Mouse (Mus musculus) small intestine, adult 2 months (tissue): ENCODE measurements at regions not wholly inside any gene's neighbourhood (a gene's known extent, or its start where the extent isn't known, plus 50 kb on each side); places are given as distances from the start of the nearest gene placed in this dataset.

Experiments used
- H3K27ac ChIP-seq: fragments of 200-500 bp; 2 replicates; pipeline ENCODE4 v1.5.1; 2012; ENCODE audit warnings: low read depth, low read length, control low read depth, inconsistent platforms; ENCODE audit not compliant: insufficient read depth
- H3K27me3 ChIP-seq: fragments of 200-500 bp; 2 replicates; pipeline ENCODE4 v1.6.1; 2012; ENCODE audit warnings: mild to moderate bottlenecking, moderate library complexity, low read length, inconsistent platforms; ENCODE audit not compliant: control insufficient read depth, insufficient read depth
- H3K36me3 ChIP-seq: fragments of 200-500 bp; 2 replicates; pipeline ENCODE4 v1.6.1; 2012; ENCODE audit warnings: mild to moderate bottlenecking, low read length, control low read depth, inconsistent platforms; ENCODE audit not compliant: control insufficient read depth, insufficient read depth
- H3K4me1 ChIP-seq: fragments of 200-500 bp; 2 replicates; pipeline ENCODE4 v1.6.1; 2012; ENCODE audit warnings: low read length, inconsistent platforms, mixed read lengths; ENCODE audit not compliant: control insufficient read depth, insufficient read depth, insufficient read length
- H3K4me3 ChIP-seq: fragments of 200-500 bp; 2 replicates; pipeline ENCODE4 v1.5.1; 2012; ENCODE audit warnings: low read depth, mild to moderate bottlenecking, control low read depth, inconsistent platforms, low read length, moderate library complexity
- CTCF ChIP-seq: fragments of 200-500 bp; IDR thresholded peaks from 2 replicates; pipeline ENCODE4 v1.5.1; 2012; ENCODE audit warnings: low read depth, mild to moderate bottlenecking, control low read depth, inconsistent platforms, low read length, moderate library complexity, mixed read lengths; ENCODE audit not compliant: insufficient replicate concordance, insufficient read length; ENCODE audit errors: extremely low read depth
- POLR2A ChIP-seq: fragments of 200-500 bp; IDR thresholded peaks from 2 replicates; pipeline ENCODE4 v1.6.1; 2012; ENCODE audit warnings: low read depth, mild to moderate bottlenecking, control low read depth, inconsistent platforms, low read length, moderate library complexity
- WGBS: fragments of 180-500 bp; shearing (Covaris S2); methylation state at CpG from one replicate; pipeline ENCODE4 v1.1.7; 2018; 5-methylcytosine and 5-hydroxymethylcytosine counted together

DNA sequence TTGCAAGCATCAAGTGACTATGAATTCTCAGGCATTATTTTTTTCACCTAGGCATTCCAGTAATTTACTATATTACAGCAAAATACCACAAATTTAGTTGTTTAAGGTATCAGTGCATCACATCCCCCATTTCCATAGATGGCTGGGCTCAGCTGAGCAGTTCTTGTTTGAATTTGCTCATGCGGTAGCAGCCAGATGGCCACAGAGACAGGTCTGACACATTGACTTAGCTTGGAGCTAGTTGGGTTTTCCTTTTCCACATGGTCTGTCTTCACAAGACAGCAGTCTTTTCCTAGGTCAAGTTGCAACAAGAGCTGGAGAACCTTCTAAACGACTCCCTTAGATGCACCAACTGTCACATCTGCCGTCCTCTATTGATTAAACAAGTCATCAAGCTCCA lies 232.9 kb upstream of the Clnk start:
- H3K27ac ChIP-seq, result no peak overlapping the region
- no peaks in the 10 kb centered on the region for H3K36me3 ChIP-seq
- H3K4me3 ChIP-seq, result no peak overlapping the region
- H3K27me3 ChIP-seq, result no peaks in the 10 kb centered on the region
- TF ChIP-seq CTCF (no peak), POLR2A (no peak)
- H3K4me1 ChIP-seq, result no peaks in the 10 kb centered on the region
- 81% methylated on average over 3 of the region's 3 CpGs for WGBS

DNA sequence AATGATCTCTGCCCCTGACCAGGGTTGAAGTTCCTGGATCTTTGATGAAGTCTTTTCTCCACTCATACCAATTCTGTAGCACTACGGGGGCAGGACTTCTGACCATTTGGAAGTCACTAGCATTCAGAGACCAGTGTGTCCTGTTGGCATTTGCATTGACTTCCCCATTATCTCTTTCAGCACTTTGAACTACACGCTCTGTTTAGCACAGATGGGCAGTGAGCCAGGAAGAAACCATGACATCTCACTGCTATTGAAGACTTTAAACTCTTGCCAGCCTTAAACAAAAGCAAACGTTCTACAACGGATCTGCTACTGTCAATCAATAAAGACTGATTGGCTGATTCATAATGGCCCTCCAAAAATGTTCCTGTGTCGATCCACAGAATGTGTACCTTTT lies 222.5 kb upstream of the Clnk start:
- no peak overlapping the region for H3K4me3 ChIP-seq
- no peaks in the 10 kb centered on the region; the same call in 1 of the 2 replicates for H3K4me1 ChIP-seq
- 20% methylated on average over 5 of the region's 5 CpGs for WGBS
- no peaks in the 10 kb centered on the region for H3K36me3 ChIP-seq
- no peak for TF ChIP-seq CTCF
- TF ChIP-seq POLR2A, result no peak
- no peak overlapping the region for H3K27ac ChIP-seq
- no peaks in the 10 kb centered on the region for H3K27me3 ChIP-seq

DNA sequence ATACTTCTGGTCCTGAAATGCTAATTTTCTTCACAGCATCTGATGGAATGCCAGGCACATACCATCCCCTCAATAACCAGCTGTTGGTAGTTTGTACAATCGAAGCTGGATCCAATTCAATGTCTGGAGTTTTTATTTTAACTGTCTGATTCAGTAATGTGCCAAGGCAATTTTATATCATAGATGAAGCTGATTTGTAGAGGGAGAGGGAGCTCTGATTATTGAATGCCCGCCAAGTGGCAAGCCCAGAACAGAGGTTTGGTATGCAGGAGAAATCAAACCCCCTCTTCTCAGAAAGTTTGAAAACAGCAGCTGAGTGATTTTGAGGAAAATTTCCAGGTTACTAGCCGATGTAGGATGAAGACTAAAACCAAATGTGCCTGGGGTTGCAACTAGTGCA lies 218.3 kb upstream of the Clnk start:
- Histone ChIP-seq H3K27me3 (no peaks in the 10 kb centered on the region), H3K4me1 (no peaks in the 10 kb centered on the region; the same call in 1 of the 2 replicates), H3K27ac (no peak overlapping the region), H3K36me3 (no peaks in the 10 kb centered on the region), H3K4me3 (no peak overlapping the region)
- WGBS, result 69% methylated on average over 3 of the region's 3 CpGs
- TF ChIP-seq POLR2A (no peak), CTCF (no peak)

DNA sequence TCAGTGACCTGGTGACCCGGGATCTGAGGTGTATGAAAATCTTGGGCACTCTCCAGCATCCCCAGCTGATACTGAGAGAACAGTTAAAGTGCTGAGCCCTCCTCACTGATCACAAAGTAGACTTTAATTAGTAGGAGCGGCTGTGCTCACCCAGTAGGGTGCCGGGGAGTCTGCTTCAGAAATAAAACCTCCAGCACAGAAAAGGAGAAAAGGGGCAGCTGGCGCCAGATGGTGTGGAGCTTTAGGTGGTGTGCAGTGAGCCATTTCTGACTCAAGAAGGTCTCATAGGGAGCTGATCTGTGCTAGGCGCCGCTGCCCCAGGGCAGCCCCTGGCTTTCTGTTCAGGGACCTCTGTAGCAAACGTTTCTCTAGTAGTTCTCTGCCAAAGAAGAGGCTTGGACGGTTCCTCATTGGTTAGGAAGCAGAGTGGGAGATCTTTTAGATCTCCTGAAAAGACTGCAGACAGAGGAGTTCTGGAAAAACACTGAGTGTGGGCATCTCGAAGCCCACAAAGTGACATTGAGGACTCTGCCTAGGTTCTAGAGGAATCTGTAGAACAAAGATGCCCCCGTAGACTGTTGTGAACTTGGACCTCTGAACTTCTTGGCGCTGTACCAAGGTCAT lies 200.1 kb upstream of the Clnk start:
- H3K36me3 ChIP-seq, result no peaks in the 10 kb centered on the region
- TF ChIP-seq CTCF (no peak), POLR2A (no peak)
- H3K4me3 ChIP-seq, result no peak overlapping the region
- H3K4me1 ChIP-seq, result no peaks in the 10 kb centered on the region
- 65% methylated on average over 11 of the region's 11 CpGs for WGBS
- no peaks in the 10 kb centered on the region for H3K27me3 ChIP-seq
- H3K27ac ChIP-seq, result no peak overlapping the region

DNA sequence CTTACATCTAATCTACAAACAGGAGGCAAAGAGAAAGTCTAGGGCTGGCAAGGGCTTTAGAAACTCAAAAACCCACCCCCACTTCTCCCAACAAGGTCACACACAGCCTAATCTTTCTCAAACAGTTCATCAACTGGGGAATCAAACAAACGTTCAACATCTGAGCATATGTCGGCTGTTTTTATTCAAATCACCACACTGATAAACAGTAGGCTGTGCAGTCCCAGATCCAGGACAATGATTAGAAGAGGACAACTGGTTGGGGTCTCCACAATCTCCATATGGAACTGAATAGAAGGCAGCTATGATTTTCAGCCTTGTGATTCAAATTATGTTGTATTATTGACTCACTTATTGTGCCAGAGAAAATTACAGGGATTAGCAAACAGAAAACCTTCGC lies 193.1 kb upstream of the Clnk start:
- no peaks in the 10 kb centered on the region for H3K27me3 ChIP-seq
- TF ChIP-seq CTCF (no peak), POLR2A (no peak)
- no peaks in the 10 kb centered on the region for H3K36me3 ChIP-seq
- no peaks in the 10 kb centered on the region for H3K4me1 ChIP-seq
- 46% methylated on average over 3 of the region's 3 CpGs for WGBS
- H3K4me3 ChIP-seq, result no peak overlapping the region
- no peak overlapping the region for H3K27ac ChIP-seq

DNA sequence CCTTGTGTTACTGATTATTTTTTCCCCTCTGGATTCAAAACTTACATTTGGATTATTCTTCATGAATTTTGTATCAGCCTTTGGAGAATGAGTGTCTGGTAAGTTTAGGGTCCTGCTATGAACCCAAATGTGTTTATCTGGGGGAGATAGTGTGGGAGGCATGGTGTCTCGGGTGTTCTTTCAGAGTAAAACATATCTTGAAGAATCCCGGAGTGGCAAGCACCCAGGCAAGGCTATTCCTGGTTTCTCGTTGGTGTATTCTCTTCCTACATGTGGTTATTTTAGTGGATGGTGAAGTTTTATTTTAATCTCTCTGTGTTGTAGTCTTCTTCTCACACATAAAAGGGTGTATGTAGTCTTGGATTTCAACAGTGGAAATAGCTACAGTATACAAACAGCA lies 186.4 kb upstream of the Clnk start:
- Histone ChIP-seq H3K27ac (no peak overlapping the region), H3K27me3 (no peaks in the 10 kb centered on the region), H3K4me1 (no peaks in the 10 kb centered on the region), H3K4me3 (no peak overlapping the region), H3K36me3 (no peaks in the 10 kb centered on the region)
- WGBS, result 78% methylated on average over 3 of the region's 3 CpGs
- TF ChIP-seq POLR2A (no peak), CTCF (no peak)

DNA sequence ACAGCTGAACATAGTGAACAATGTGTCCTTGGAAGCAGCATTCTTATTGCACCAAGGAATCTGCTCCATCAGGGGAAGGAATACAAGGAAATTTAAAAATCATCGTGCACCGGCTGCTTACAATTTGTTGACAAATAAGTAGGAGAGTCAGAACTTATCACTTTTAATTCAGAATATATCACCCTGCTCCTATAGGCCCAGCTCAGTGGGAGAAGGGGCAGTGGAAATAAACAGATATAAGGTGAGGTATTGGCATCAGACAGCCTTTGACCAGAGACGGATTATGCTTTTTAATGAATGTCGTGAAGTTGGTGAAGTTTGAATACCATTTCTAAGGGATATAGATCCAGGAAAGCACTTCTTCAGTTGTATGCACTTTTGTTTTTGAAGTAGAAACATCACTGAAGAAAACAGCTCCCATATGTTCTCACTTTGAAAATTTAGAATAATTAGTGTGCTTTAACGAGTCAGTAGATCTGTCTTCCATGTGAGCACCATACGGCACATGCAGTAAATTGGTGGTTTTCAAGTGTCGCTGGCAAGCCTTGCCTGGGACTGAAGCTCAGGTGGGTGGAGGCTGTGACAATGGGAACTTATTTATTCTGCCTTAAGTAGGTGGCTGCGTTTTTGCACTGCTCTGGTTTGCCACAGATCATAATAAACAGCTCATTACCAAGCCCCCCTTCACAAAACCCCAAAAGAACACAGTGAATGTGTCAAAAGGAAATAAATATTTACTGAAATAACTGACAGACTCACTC lies 176.1 kb upstream of the Clnk start:
- Histone ChIP-seq H3K36me3 (no peaks in the 10 kb centered on the region), H3K4me1 (no peaks in the 10 kb centered on the region), H3K4me3 (no peak overlapping the region), H3K27me3 (no peaks in the 10 kb centered on the region), H3K27ac (no peak overlapping the region)
- 77% methylated on average over 8 of the region's 8 CpGs for WGBS
- TF ChIP-seq CTCF (no peak), POLR2A (no peak)
